Mouse (Mus musculus) embryonic facial prominence, embryonic 11.5 days (tissue): ENCODE measurements around the gene Aarsd1. TPM values are rescaled to one million over a fixed set of nuclear protein-coding genes. Genes with fewer than 3 reads are reported as not detected.

Experiments used
- ATAC-seq: fragments of 200-750 bp; cut with Nextera tagmentation; replicated peaks from 2 replicates; pipeline ENCODE4 v1.8.0; 2017; ENCODE audit warnings: low read depth; ENCODE audit not compliant: insufficient number of reproducible peaks, low FRiP score, low TSS enrichment
- DNase-seq: peaks from one replicate; pipeline ENCODE4 v3.0.0-alpha.2; 2015; ENCODE audit warnings: low spot score
- H3K27ac ChIP-seq: fragments of 300-500 bp; sonication (generic); replicated peaks from 2 replicates; pipeline ENCODE4 v1.5.1; 2014; ENCODE audit warnings: mild to moderate bottlenecking, low read depth, low read length, control low read depth
- H3K27me3 ChIP-seq: fragments of 300-500 bp; sonication (generic); 2 replicates; pipeline ENCODE4 v1.6.1; 2014; ENCODE audit warnings: mild to moderate bottlenecking, low read length, moderate library complexity, mixed read lengths; ENCODE audit not compliant: control insufficient read depth, insufficient read depth
- H3K36me3 ChIP-seq: fragments of 300-500 bp; sonication (generic); replicated peaks from 2 replicates; pipeline ENCODE4 v1.6.1; 2014; ENCODE audit warnings: low read depth, mild to moderate bottlenecking, low read length, moderate library complexity, mixed read lengths; ENCODE audit not compliant: control insufficient read depth, insufficient read depth
- H3K4me1 ChIP-seq: fragments of 300-500 bp; sonication (generic); 2 replicates; pipeline ENCODE4 v1.6.1; 2014; ENCODE audit warnings: low read length, mixed read lengths; ENCODE audit not compliant: control insufficient read depth, insufficient read depth
- H3K4me2 ChIP-seq: fragments of 300-500 bp; sonication (generic); 2 replicates; pipeline ENCODE4 v1.6.1; 2014; ENCODE audit warnings: low read depth, mild to moderate bottlenecking, control low read depth, low read length, moderate library complexity
- H3K4me3 ChIP-seq: fragments of 300-500 bp; sonication (generic); 2 replicates; pipeline ENCODE4 v1.5.1; 2014; ENCODE audit warnings: low read depth, low read length, control low read depth
- H3K9ac ChIP-seq: fragments of 300-500 bp; sonication (generic); replicated peaks from 2 replicates; pipeline ENCODE4 v1.6.1; 2014; ENCODE audit warnings: mild to moderate bottlenecking, control low read depth, low read length
- H3K9me3 ChIP-seq: fragments of 300-500 bp; sonication (generic); replicated peaks from 2 replicates; pipeline ENCODE4 v1.6.1; 2016; ENCODE audit warnings: mild to moderate bottlenecking, low read length, inconsistent platforms, mixed read lengths; ENCODE audit not compliant: control insufficient read depth
- WGBS: fragments of 180-500 bp; shearing (Covaris S2); extraction: QIAGEN DNeasy Blood & Tissue Kit; methylation state at CpG from one replicate; pipeline ENCODE4 v1.1.7; 2014; 5-methylcytosine and 5-hydroxymethylcytosine counted together
- polyA plus RNA-seq: library from polyadenylated mRNA; unstranded; fragments of >200 nt; fragmentation: Nextera tagmentation; extraction: Ambion mirVana; gene quantifications from 2 replicates; pipeline ENCODE4 v1.2.1, GENCODE M21; 2014

Gene Aarsd1
- polyA plus RNA-seq, 1 experiment from 2014 or later: 90.9 TPM

DNA sequence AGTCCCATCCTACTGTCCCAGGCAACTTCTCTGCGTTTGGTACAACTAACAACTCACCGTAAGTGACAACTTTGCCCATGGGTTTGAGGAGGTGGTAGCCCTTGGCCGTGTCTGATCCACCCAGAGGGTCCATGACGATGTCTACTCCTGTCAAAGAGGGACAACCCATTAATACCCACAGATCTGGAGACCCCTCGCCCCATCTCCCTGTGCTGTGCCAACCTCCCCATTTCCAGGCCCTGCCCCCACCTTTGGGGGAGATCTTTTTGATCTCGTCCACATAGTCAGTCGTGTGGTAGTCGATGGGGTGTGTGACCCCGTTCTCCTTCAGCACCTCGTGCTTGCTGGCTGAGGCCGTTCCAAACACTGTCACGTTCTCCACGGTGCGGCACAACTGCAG is 44.7 kb upstream of the Aarsd1 start:
- Histone ChIP-seq H3K27me3 (no peaks in the 10 kb centered on the region), H3K4me1 (peaks cover 13% of the 10 kb centered on the region; the same call in 1 of the 2 replicates), H3K9ac (no peak overlapping the region), H3K9me3 (no peaks in the 10 kb centered on the region), H3K4me2 (peak overlapping the region; percentile 10; the same call in 1 of the 2 replicates), H3K4me3 (no peak overlapping the region), H3K27ac (no peak overlapping the region), H3K36me3 (no peaks in the 10 kb centered on the region)
- WGBS: 86% methylated on average over 14 of the region's 14 CpGs
- DNase-seq (no peak), ATAC-seq (no peak)

DNA sequence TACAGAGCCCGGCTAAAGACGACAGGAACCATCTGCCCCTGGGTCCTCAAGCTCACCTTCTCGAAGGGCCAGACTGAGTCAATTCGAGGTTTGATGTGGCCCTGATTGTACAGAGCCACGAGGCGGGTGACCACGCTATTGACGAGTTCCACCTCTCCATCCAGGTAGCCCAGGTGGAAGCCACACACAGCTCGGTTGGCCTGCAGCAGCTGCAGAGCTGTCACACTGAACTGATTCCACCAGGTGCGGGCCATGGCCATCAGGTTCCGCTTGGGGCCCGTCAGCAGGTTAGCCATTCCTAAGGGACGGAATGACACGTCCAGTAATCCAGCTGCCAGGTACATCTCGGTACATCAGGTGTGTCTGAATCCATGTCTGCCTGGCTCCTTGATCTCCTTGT is 42.9 kb upstream of the Aarsd1 start:
- DNase-seq: no peak
- no peaks in the 10 kb centered on the region for H3K9me3 ChIP-seq
- no peak overlapping the region; the same call in 1 of the 2 replicates for H3K9ac ChIP-seq
- no peak overlapping the region for H3K4me2 ChIP-seq
- H3K4me3 ChIP-seq: no peak overlapping the region
- peaks cover 13% of the 10 kb centered on the region; the same call in 1 of the 2 replicates for H3K4me1 ChIP-seq
- no peak for ATAC-seq
- no peak overlapping the region for H3K27ac ChIP-seq
- no peaks in the 10 kb centered on the region for H3K36me3 ChIP-seq
- WGBS: 85% methylated on average over 15 of the region's 15 CpGs
- H3K27me3 ChIP-seq: no peaks in the 10 kb centered on the region

DNA sequence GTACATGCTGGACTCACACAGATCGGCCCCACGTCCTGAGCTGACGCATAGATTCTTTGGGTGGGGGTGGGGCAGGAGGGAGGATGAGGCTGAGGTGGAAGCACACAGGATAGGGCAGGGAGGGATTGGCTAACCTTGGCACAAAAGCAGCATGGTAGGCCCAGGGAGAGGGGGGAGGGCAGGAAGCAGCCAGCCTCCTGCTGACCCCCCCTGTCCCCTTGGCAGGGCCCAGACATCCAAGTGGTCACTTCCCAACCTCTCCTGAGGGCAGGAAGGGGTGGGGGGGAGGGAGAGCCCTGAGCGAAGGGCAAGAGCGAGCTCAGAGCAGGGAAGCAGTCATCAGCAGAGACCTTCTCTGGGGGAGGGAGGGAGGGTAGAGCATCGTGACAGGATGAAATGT is 42.3 kb upstream of the Aarsd1 start:
- no peak overlapping the region; the same call in 1 of the 2 replicates for H3K4me3 ChIP-seq
- WGBS: 25% methylated on average over 6 of the region's 6 CpGs

DNA sequence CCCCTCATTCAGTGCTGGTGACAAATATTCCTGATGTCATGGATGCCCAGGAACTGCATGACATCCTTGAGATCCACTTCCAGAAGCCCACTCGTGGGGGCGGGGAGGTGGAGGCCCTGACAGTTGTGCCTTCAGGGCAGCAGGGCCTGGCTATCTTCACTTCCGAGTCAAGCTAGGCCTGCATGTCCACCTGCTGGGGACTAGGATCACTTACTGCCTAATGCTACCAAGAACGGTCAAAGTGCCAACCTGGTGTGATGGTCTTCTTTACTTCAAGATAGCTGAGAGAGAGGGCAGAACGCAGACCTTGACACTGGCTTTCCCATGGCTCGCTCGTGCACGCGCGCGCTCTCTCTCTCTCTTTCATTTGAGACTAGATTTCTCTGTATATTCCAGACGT is 40.8 kb upstream of the Aarsd1 start:
- Histone ChIP-seq H3K9ac (no peak overlapping the region), H3K27me3 (no peaks in the 10 kb centered on the region), H3K4me2 (no peak overlapping the region), H3K4me3 (no peak overlapping the region), H3K36me3 (no peaks in the 10 kb centered on the region), H3K27ac (no peak overlapping the region), H3K4me1 (peaks cover 7% of the 10 kb centered on the region; the same call in 1 of the 2 replicates), H3K9me3 (no peaks in the 10 kb centered on the region)
- no peak for DNase-seq
- no peak for ATAC-seq
- 82% methylated on average over 12 of the region's 12 CpGs for WGBS

More for the DNA sequence above, 42.3 kb upstream of the Aarsd1 start:
- H3K4me1 ChIP-seq: peaks cover 13% of the 10 kb centered on the region; the same call in 1 of the 2 replicates
- H3K9ac ChIP-seq: no peak overlapping the region; the same call in 1 of the 2 replicates
- no peak overlapping the region for H3K27ac ChIP-seq
- no peaks in the 10 kb centered on the region for H3K9me3 ChIP-seq
- ATAC-seq: 0 out of 2 replicates have a peak, but pooled peaks have one; percentile 35
- H3K27me3 ChIP-seq: no peaks in the 10 kb centered on the region
- no peaks in the 10 kb centered on the region for H3K36me3 ChIP-seq
- H3K4me2 ChIP-seq: no peak overlapping the region
- DNase-seq: no peak

DNA sequence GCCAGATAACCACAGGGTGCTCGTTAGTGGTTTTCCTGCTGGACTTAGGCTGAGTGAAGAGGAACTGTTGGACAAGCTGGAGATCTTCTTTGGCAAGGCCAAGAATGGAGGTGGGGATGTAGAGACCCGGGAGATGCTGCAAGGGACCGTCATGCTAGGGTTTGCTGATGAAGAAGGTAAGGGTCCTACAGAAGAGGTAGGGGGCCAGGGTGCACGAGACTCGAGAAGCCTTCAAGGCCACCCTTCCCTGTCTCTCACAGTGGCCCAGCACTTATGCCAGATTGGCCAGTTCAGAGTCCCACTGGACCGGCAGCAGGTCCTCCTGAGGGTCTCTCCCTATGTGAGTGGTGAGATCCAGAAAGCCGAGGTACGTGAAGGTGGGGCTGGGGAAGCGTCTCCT is 40.2 kb upstream of the Aarsd1 start:
- Histone ChIP-seq H3K4me3 (no peak overlapping the region), H3K9me3 (no peaks in the 10 kb centered on the region), H3K4me2 (no peak overlapping the region), H3K36me3 (no peaks in the 10 kb centered on the region), H3K9ac (no peak overlapping the region), H3K27me3 (no peaks in the 10 kb centered on the region), H3K27ac (no peak overlapping the region), H3K4me1 (peaks cover 7% of the 10 kb centered on the region; the same call in 1 of the 2 replicates)
- 85% methylated on average over 9 of the region's 9 CpGs for WGBS
- ATAC-seq (no peak), DNase-seq (no peak)

DNA sequence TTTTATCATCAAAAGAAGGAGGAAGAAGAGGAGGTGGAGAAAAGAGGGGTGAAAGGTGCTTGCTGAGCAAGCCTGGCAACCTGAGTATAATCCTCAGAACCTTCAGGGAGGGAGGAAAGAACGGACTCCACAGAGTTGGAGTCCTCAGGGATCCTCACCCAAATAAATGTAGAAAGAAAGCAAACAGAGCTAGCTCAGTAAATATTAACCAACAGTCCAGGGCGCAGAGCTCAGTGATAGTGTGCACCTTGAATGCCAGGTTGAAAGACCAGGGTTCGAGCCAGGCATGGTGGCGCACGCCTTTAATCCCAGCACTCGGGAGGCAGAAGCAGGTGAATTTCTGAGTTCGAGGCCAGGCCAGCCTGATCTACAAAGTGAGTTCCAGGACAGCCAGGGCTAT is 38.2 kb upstream of the Aarsd1 start:
- H3K27me3 ChIP-seq: no peaks in the 10 kb centered on the region
- no peak overlapping the region for H3K27ac ChIP-seq
- 84% methylated on average over 7 of the region's 7 CpGs for WGBS
- H3K9me3 ChIP-seq: no peaks in the 10 kb centered on the region
- DNase-seq (no peak), ATAC-seq (no peak)
- no peak overlapping the region for H3K9ac ChIP-seq
- no peaks in the 10 kb centered on the region for H3K36me3 ChIP-seq
- no peak overlapping the region for H3K4me3 ChIP-seq
- H3K4me1 ChIP-seq: peaks cover 4% of the 10 kb centered on the region; the same call in 1 of the 2 replicates
- no peak overlapping the region for H3K4me2 ChIP-seq

DNA sequence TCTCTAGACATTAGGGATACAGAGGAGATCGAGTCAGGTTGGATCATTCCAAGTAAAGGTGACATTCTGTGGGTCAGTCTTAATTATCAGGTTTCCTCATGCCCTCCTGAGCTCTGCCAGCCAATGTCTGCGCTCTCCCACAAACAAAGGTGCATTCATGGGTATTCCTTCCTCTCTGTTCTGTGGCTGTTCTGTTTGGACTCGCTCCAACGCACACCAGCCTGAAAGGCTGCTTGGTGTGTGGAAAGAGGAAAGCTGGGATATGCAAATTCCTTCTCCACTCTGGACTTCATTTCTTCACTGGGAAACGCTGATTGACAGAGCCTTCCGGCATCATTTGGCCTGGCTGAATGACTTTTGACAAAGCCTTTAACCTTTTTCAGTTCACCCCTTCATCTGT is 37.3 kb upstream of the Aarsd1 start:
- Histone ChIP-seq H3K9ac (0 out of 2 replicates have a peak overlapping the region, but pooled peaks have one; percentile 29), H3K9me3 (no peaks in the 10 kb centered on the region), H3K4me2 (no peak overlapping the region), H3K27me3 (no peaks in the 10 kb centered on the region), H3K36me3 (no peaks in the 10 kb centered on the region), H3K4me1 (peaks cover 2% of the 10 kb centered on the region; the same call in 1 of the 2 replicates), H3K4me3 (no peak overlapping the region), H3K27ac (no peak overlapping the region)
- WGBS: 27% methylated on average over 6 of the region's 6 CpGs
- DNase-seq: no peak
- no peak for ATAC-seq

DNA sequence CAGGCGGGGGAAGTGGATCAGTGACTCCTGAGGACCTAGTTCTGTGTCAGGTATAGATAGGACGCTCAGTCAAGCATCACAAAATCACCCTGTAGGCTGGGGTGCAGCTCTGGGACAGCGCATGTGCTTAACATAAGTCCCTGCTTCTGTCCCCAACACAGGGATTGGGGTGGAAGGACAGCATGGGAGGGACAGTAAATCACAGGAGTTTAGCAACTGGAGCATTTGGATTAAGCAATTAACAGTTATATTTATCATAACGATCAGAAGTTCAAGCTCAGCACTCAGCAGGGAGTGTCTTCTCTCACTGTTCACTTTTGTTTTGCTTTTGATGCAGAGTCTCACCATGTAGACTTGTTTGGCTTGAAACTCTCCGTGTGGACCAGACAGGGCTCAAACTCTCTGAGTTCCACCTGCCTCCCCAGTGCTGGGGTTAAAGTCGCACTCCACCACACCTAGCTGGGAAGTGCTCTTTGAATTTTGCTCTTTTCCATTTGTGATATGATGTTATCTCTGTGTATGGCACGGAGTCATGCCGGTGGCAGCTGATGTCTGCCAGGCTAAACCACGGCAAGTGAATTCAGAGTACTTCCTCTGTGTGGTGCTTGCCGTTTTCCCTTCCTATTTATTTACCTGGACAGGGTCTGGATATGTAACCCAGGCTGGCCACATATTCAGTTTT is 34.8 kb upstream of the Aarsd1 start:
- no peak overlapping the region for H3K27ac ChIP-seq
- no peak for ATAC-seq
- 73% methylated on average over 10 of the region's 10 CpGs for WGBS

More for the DNA sequence above, 34.8 kb upstream of the Aarsd1 start:
- H3K9ac ChIP-seq: no peak overlapping the region
- H3K4me3 ChIP-seq: no peak overlapping the region
- H3K9me3 ChIP-seq: no peaks in the 10 kb centered on the region
- DNase-seq: no peak
- no peaks in the 10 kb centered on the region for H3K36me3 ChIP-seq
- no peak overlapping the region for H3K4me2 ChIP-seq
- no peaks in the 10 kb centered on the region for H3K27me3 ChIP-seq
- H3K4me1 ChIP-seq: no peaks in the 10 kb centered on the region; the same call in 1 of the 2 replicates
